Mouse (Mus musculus) olfactory bulb, adult 2 months (tissue): ENCODE data around the gene Sec24a.

Experiments used
- CTCF ChIP-seq: fragments of 200-500 bp; IDR thresholded peaks from 2 replicates; pipeline ENCODE4 v1.5.1; 2012; ENCODE audit warnings: low read depth, mild to moderate bottlenecking, low read length, moderate library complexity; ENCODE audit not compliant: insufficient read depth
- POLR2A ChIP-seq: fragments of 200-500 bp; IDR thresholded peaks from 2 replicates; pipeline ENCODE4 v1.6.1; 2012; ENCODE audit warnings: mild to moderate bottlenecking, low read depth, low read length, moderate library complexity; ENCODE audit not compliant: insufficient read depth

- TF ChIP-seq CTCF (0 out of 2 replicates have a peak, but pooled peaks have one; percentile 36), POLR2A (no peak)
Measured at GRCm38 (mm10) chr11:51703379-51703998, 59.9 kb downstream of the Sec24a start.
